Mouse (Mus musculus): ENCODE data around the gene Gatd1.

Gatd1 gene

GRCm38 (mm10) chr7:141388487-141389109 lies 25.3 kb downstream of the Gatd1 start:
- no peak for DNase-seq (ENCODE audit: low spot score)

GRCm38 (mm10) chr7:141387807-141388486 lies 26.0 kb downstream of the Gatd1 start:
- no peak for DNase-seq (ENCODE audit: low spot score)

- DNase-seq (ENCODE audit: low spot score): no peak
These were observed 32.7 kb downstream of the Gatd1 start for GRCm38 (mm10) chr7:141381068-141381835.

- DNase-seq (ENCODE audit: low spot score): no peak
These were observed 34.4 kb downstream of the Gatd1 start for GRCm38 (mm10) chr7:141379584-141379983.

- no peak for DNase-seq (ENCODE audit: low spot score)
These were observed 39.5 kb downstream of the Gatd1 start for GRCm38 (mm10) chr7:141374399-141374798.

GRCm38 (mm10) chr7:141373611-141374010 lies 40.3 kb downstream of the Gatd1 start:
- peak; percentile 26 for DNase-seq (ENCODE audit: low spot score)

GRCm38 (mm10) chr7:141371942-141372595 lies 41.9 kb downstream of the Gatd1 start:
- DNase-seq (ENCODE audit: low spot score): no peak

- no peak for DNase-seq (ENCODE audit: low spot score)
These were observed 44.0 kb downstream of the Gatd1 start for GRCm38 (mm10) chr7:141369918-141370317.

GRCm38 (mm10) chr7:141367358-141367757 lies 46.6 kb downstream of the Gatd1 start:
- DNase-seq (ENCODE audit: low spot score): no peak

GRCm38 (mm10) chr7:141365049-141365445 lies 48.9 kb downstream of the Gatd1 start:
- DNase-seq (ENCODE audit: low spot score): no peak

GRCm38 (mm10) chr7:141364349-141365048 lies 49.4 kb downstream of the Gatd1 start:
- DNase-seq (ENCODE audit: low spot score): no peak

GRCm38 (mm10) chr7:141363752-141364125 lies 50.2 kb downstream of the Gatd1 start:
- DNase-seq (ENCODE audit: low spot score): no peak

- peak; percentile 87 for DNase-seq (ENCODE audit: low spot score)
These were observed 50.7 kb downstream of the Gatd1 start for GRCm38 (mm10) chr7:141363106-141363751.

- DNase-seq (ENCODE audit: low spot score): no peak
These were observed 52.4 kb downstream of the Gatd1 start for GRCm38 (mm10) chr7:141361510-141361909.

All from embryo, embryonic 10 days (tissue).